Mouse (Mus musculus) C2C12 (cell line): ENCODE measurements around the gene Shkbp1.

ENCODE experiments used
- CTCF ChIP-seq: IDR thresholded peaks from one replicate; pipeline ENCODE4 v1.5.1; 2011; ENCODE audit not compliant: control insufficient read depth, insufficient read depth, insufficient read length
- FOSL1 ChIP-seq: IDR thresholded peaks from one replicate; pipeline ENCODE4 v1.8.0; 2011; ENCODE audit warnings: mild to moderate bottlenecking, low read length; ENCODE audit not compliant: poor library complexity, insufficient read depth, severe bottlenecking
- USF1 ChIP-seq: IDR thresholded peaks from one replicate; pipeline ENCODE4 v1.6.1; 2011; ENCODE audit warnings: low read depth, mild to moderate bottlenecking, control low read depth, moderate library complexity

DNA sequence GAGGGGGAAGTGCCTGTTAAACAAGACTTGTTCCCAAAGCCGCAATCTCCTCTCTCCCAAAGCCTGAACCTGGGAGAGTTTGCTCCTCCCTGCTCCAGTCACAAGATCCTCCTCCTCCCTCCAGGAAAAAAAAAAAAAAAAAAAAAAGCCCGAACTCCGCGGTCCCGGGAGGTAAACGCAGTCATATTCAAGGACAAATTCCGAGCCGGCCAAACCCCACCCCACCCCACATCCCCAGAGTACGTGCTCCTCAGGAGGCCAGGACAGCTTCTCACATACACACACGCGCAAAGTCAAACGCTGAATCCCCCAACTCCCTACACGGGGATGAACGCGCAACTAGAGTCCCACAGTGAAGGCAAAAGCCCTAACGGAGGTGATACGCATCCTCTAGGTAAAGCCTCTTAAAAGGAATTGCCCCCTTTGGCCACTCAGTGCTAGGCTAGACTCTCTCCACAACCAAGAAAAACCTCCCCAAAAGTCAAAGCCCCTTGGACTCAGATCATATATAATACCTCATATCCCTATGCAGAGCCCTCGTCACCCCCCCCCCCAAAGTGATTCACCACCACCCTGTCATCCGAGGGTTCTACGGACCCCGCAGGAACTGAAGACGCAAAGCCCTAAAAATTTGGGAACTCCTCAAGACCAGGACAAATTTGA is 39.8 kb upstream of the Shkbp1 start:
- TF ChIP-seq USF1 (no peak), FOSL1 (no peak), CTCF (no peak)
